Mouse (Mus musculus) C2C12 (cell line): ENCODE results near the gene Gm49405.

Source experiments
- CEBPB ChIP-seq: IDR thresholded peaks from one replicate; pipeline ENCODE4 v1.6.1; 2011; ENCODE audit warnings: low read depth, mild to moderate bottlenecking, control low read depth, moderate library complexity
- CTCF ChIP-seq: IDR thresholded peaks from one replicate; pipeline ENCODE4 v1.5.1; 2011; ENCODE audit not compliant: control insufficient read depth, insufficient read depth, insufficient read length
- FOSL1 ChIP-seq: IDR thresholded peaks from one replicate; pipeline ENCODE4 v1.8.0; 2011; ENCODE audit warnings: mild to moderate bottlenecking, low read length; ENCODE audit not compliant: poor library complexity, insufficient read depth, severe bottlenecking
- MAX ChIP-seq: IDR thresholded peaks from one replicate; pipeline ENCODE4 v1.6.1; 2011; ENCODE audit warnings: mild to moderate bottlenecking, control low read depth
- MYOD1 ChIP-seq: IDR thresholded peaks from one replicate; pipeline ENCODE4 v1.6.1; 2011; ENCODE audit warnings: low read depth; ENCODE audit not compliant: control insufficient read depth, insufficient read length
- MYOG ChIP-seq: IDR thresholded peaks from one replicate; pipeline ENCODE4 v1.6.1; 2011; ENCODE audit not compliant: control insufficient read depth, insufficient read length; ENCODE audit errors: extremely low read depth
- USF1 ChIP-seq: IDR thresholded peaks from one replicate; pipeline ENCODE4 v1.6.1; 2011; ENCODE audit warnings: low read depth, mild to moderate bottlenecking, control low read depth, moderate library complexity

- TF ChIP-seq CTCF (no peak), CEBPB (no peak), MYOG (no peak), USF1 (no peak), MYOD1 (no peak), MAX (no peak), FOSL1 (no peak)
These were observed 5.5 kb upstream of the Gm49405 start for GRCm38 (mm10) chr19:3994932-3995331.
